Mouse (Mus musculus) myocyte (in vitro differentiated cells): ENCODE measurements at regions not wholly inside any gene's neighbourhood (a gene's known extent, or its start where the extent isn't known, plus 50 kb on each side); places are given as distances from the start of the nearest gene placed in this dataset.

Source experiments
- H3K27me3 ChIP-seq: one replicate; pipeline ENCODE4 v1.6.1; 2011; ENCODE audit not compliant: control insufficient read depth, insufficient read depth, insufficient read length
- H3K36me3 ChIP-seq: one replicate; pipeline ENCODE4 v1.6.1; 2011; ENCODE audit not compliant: control insufficient read depth, insufficient read depth
- H3K4me2 ChIP-seq: one replicate; pipeline ENCODE4 v1.6.1; 2011; ENCODE audit warnings: low read depth, control low read depth
- H3K4me3 ChIP-seq: one replicate; pipeline ENCODE4 v1.5.1; 2011; ENCODE audit warnings: mild to moderate bottlenecking, control low read depth, moderate library complexity
- H3K79me2 ChIP-seq: one replicate; pipeline ENCODE4 v1.6.1; 2011; ENCODE audit not compliant: control insufficient read depth, insufficient read depth
- H3ac ChIP-seq: one replicate; pipeline ENCODE4 v1.6.1; 2011; ENCODE audit not compliant: control insufficient read depth, insufficient read length
- CEBPB ChIP-seq: IDR thresholded peaks from 2 replicates; pipeline ENCODE4 v1.6.1; 2011; ENCODE audit warnings: mild to moderate bottlenecking, moderate library complexity; ENCODE audit not compliant: poor library complexity, insufficient read depth, severe bottlenecking
- E2F4 ChIP-seq: IDR thresholded peaks from one replicate; pipeline ENCODE4 v1.6.1; 2011; ENCODE audit warnings: mild to moderate bottlenecking, control low read depth, moderate library complexity; ENCODE audit not compliant: insufficient read depth
- MAX ChIP-seq: IDR thresholded peaks from one replicate; pipeline ENCODE4 v1.6.1; 2011; ENCODE audit warnings: low read depth, mild to moderate bottlenecking, control low read depth
- MYOD1 ChIP-seq, 3 experiments: IDR thresholded peaks; one replicate each; pipeline ENCODE4 v1.6.1; 2011; ENCODE audit warnings: control low read depth in 2 of 3, low read depth in 2 of 3, mild to moderate bottlenecking in 2 of 3, moderate library complexity in 1 of 3; ENCODE audit not compliant: insufficient read length in 2 of 3, control insufficient read depth in 1 of 3
- MYOG ChIP-seq, 3 experiments: IDR thresholded peaks; one replicate each; pipeline ENCODE4 v1.6.1; 2011; ENCODE audit warnings: control low read depth in 2 of 3, low read depth in 2 of 3, mild to moderate bottlenecking in 2 of 3; ENCODE audit not compliant: insufficient read length in 2 of 3, control insufficient read depth in 1 of 3, insufficient read depth in 1 of 3
- POLR2A ChIP-seq: IDR thresholded peaks from one replicate; pipeline ENCODE4 v1.6.1; 2011; ENCODE audit warnings: low read depth, mild to moderate bottlenecking, control low read depth, moderate library complexity; ENCODE audit not compliant: insufficient read length
- POLR2AphosphoS2 ChIP-seq: IDR thresholded peaks from one replicate; pipeline ENCODE4 v1.6.1; 2011; ENCODE audit warnings: low read depth, control low read depth; ENCODE audit not compliant: insufficient read length
- REST ChIP-seq: IDR thresholded peaks from one replicate; pipeline ENCODE4 v1.6.1; 2011; ENCODE audit warnings: mild to moderate bottlenecking, control low read depth, moderate library complexity; ENCODE audit not compliant: insufficient read depth, insufficient read length
- SRF ChIP-seq: IDR thresholded peaks from one replicate; pipeline ENCODE4 v1.6.1; 2011; ENCODE audit warnings: low read depth; ENCODE audit not compliant: control insufficient read depth, insufficient read length
- TCF12 ChIP-seq: IDR thresholded peaks from one replicate; pipeline ENCODE4 v1.6.1; 2011; ENCODE audit warnings: mild to moderate bottlenecking, control low read depth; ENCODE audit not compliant: poor library complexity, insufficient read depth, severe bottlenecking
- TCF3 ChIP-seq: IDR thresholded peaks from one replicate; pipeline ENCODE4 v1.6.1; 2011; ENCODE audit warnings: low read depth, control low read depth; ENCODE audit not compliant: insufficient read length
- USF1 ChIP-seq: IDR thresholded peaks from one replicate; pipeline ENCODE4 v1.6.1; 2011; ENCODE audit warnings: low read depth, mild to moderate bottlenecking, control low read depth, moderate library complexity

DNA sequence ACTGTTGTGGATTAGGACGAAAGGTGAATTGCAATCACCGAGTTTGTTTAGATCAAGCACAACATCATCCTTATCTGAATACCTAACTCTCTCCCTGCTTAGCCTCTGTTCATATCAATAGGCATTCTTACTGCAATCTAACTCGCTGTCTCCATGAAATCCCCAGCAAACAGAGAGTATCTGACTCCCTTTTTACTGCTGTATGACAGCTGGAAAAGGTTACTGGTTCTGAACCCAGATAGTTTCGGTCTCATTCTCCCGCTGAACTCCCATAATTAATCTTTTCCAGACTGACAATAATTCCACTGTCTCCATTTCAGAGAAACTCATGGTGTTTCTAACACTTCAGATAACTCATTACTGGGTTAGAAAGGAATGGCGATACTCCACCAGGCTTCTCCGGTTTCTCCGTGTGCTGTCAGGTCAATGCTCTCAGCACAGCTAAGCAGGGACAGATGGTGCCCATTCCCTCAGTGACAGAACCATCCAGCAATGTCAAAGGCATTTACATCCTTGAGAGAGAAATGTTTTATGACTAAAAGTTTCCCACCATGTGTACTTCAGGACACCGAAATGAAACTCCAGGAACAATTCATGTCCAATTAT is 167.5 kb upstream of the Itga4 start:
- H3K4me2 ChIP-seq: peak overlapping the region; percentile 83
- peak; percentile 39 for TF ChIP-seq TCF12
- peak in 2 of 3 experiments; percentile 74 to 77 for TF ChIP-seq MYOD1 (IDR thresholded peaks at IDR 0.05; ENCODE audit: control insufficient read depth in 1 of 3, insufficient read length in 2 of 3, low read depth in 2 of 3)
- peak in 1 of 3 experiments; percentile 59 for TF ChIP-seq MYOG (IDR thresholded peaks at IDR 0.05; ENCODE audit: control insufficient read depth in 1 of 3, insufficient read depth in 1 of 3, insufficient read length in 2 of 3, low read depth in 2 of 3)
- no peak for TF ChIP-seq POLR2A
- TF ChIP-seq SRF: no peak
- no peak for TF ChIP-seq E2F4
- TF ChIP-seq USF1: no peak
- H3K4me3 ChIP-seq: peak overlapping the region; percentile 15
- H3K27me3 ChIP-seq: no peaks in the 10 kb centered on the region
- no peaks in the 10 kb centered on the region for H3K79me2 ChIP-seq
- no peak overlapping the region for H3ac ChIP-seq
- H3K36me3 ChIP-seq: no peaks in the 10 kb centered on the region

DNA sequence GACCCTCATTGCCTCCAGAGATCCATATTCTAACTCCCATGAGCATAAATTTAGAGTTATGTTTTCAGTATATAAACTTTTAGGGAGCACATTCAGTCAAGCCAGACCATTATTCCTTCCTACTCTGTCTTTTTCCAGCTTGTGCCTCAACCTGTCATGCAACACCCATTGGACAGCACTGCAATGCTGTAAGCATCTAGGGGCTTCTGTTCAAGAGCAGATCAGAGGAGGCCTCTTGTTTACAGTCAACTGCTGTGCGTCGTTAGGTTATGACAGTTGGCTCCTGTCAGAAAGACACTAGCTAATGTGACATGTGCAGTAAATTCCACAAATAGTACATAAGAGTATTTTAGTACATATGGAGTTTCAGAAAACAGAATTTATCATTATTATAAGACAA is 165.0 kb upstream of the Itga4 start:
- TF ChIP-seq MYOG (IDR thresholded peaks at IDR 0.05; ENCODE audit: control insufficient read depth in 1 of 3, insufficient read depth in 1 of 3, insufficient read length in 2 of 3, low read depth in 2 of 3) (no peak), E2F4 (no peak), POLR2A (no peak), CEBPB (no peak), TCF12 (no peak), USF1 (no peak), TCF3 (no peak), REST (no peak), MAX (no peak), MYOD1 (IDR thresholded peaks at IDR 0.05; ENCODE audit: control insufficient read depth in 1 of 3, insufficient read length in 2 of 3, low read depth in 2 of 3) (no peak), POLR2AphosphoS2 (no peak), SRF (no peak)

DNA sequence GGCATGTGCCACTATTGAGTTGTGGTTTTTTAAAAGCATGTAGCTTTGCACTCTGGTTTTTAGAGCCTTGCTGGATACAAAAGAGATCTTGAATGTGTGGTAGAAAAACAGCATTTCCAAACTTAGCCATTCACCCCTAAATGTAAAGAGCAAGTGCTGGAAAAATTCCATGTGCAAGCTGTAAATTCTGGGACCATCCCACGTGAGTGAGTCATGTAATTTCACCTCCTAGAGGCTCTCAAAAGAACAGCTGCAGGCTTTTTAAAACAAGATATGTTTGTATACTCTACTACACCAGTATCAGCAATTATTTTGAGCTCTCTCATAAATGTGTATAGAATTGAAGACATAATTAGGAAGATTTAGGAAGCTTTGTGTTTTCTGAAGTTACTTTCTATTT is 160.9 kb upstream of the Itga4 start:
- Histone ChIP-seq H3K4me3 (no peak overlapping the region), H3ac (no peak overlapping the region), H3K36me3 (no peaks in the 10 kb centered on the region), H3K27me3 (no peaks in the 10 kb centered on the region), H3K79me2 (no peaks in the 10 kb centered on the region), H3K4me2 (no peak overlapping the region)
- TF ChIP-seq TCF12: peak; percentile 34
- TF ChIP-seq MAX: no peak
- TF ChIP-seq E2F4: no peak
- no peak for TF ChIP-seq TCF3
- peak in 1 of 3 experiments; percentile 25 for TF ChIP-seq MYOD1 (IDR thresholded peaks at IDR 0.05; ENCODE audit: control insufficient read depth in 1 of 3, insufficient read length in 2 of 3, low read depth in 2 of 3)
- no peak for TF ChIP-seq CEBPB
- no peak for TF ChIP-seq SRF
- TF ChIP-seq POLR2A: no peak
- TF ChIP-seq MYOG (IDR thresholded peaks at IDR 0.05; ENCODE audit: control insufficient read depth in 1 of 3, insufficient read depth in 1 of 3, insufficient read length in 2 of 3, low read depth in 2 of 3): peak in 1 of 3 experiments; percentile 34
- TF ChIP-seq POLR2AphosphoS2: no peak
- no peak for TF ChIP-seq REST
- TF ChIP-seq USF1: peak; percentile 46

More for the DNA sequence above, 165.0 kb upstream of the Itga4 start:
- no peak overlapping the region for H3K4me2 ChIP-seq
- H3K4me3 ChIP-seq: no peak overlapping the region
- no peaks in the 10 kb centered on the region for H3K27me3 ChIP-seq
- no peak overlapping the region for H3ac ChIP-seq
- no peaks in the 10 kb centered on the region for H3K36me3 ChIP-seq
- H3K79me2 ChIP-seq: no peaks in the 10 kb centered on the region

DNA sequence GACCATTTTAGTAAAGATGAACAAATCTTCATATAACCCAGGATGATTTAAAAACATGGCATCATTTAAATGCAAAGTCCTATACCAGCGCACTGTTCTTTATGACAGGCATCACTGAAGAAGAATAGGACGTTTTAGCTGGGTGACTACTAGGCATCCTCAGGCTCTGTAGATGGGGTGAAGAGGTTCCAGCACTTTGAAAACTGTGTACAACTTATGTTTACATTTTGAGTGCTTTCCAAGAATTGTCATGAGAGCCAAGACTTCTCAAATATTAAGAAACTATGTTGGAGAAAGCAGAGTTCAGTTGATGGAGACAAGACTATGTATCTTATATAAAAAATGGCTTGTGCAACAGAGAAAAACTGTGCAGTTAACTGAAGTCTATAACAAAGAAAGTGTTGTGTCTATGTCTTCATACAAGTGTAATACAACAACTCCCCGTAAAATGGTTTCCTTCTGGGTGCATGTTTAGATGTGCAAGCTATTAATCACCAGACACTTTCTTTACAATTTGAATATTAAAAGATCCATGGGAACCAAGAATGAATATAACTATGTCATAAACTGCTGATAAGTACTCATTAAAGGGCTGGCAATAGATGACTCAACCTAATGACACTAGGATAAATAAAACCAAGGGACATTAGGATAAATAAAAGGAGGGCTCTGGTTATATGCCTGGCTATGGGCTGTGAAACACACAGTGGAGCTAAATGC is 158.5 kb upstream of the Itga4 start:
- no peaks in the 10 kb centered on the region for H3K36me3 ChIP-seq

More for the DNA sequence above, 158.5 kb upstream of the Itga4 start:
- no peak overlapping the region for H3K4me2 ChIP-seq
- no peak overlapping the region for H3K4me3 ChIP-seq
- no peaks in the 10 kb centered on the region for H3K79me2 ChIP-seq
- H3K27me3 ChIP-seq: no peaks in the 10 kb centered on the region
- H3ac ChIP-seq: no peak overlapping the region
- no peak for TF ChIP-seq POLR2A
- no peak for TF ChIP-seq CEBPB
- no peak for TF ChIP-seq TCF3
- no peak for TF ChIP-seq MYOG (IDR thresholded peaks at IDR 0.05; ENCODE audit: control insufficient read depth in 1 of 3, insufficient read depth in 1 of 3, insufficient read length in 2 of 3, low read depth in 2 of 3)
- no peak for TF ChIP-seq MAX
- TF ChIP-seq MYOD1 (IDR thresholded peaks at IDR 0.05; ENCODE audit: control insufficient read depth in 1 of 3, insufficient read length in 2 of 3, low read depth in 2 of 3): no peak
- TF ChIP-seq SRF: no peak
- TF ChIP-seq REST: no peak
- TF ChIP-seq USF1: no peak
- no peak for TF ChIP-seq E2F4
